Comparison of ENCODE assay signal across 8 mouse cellular contexts in genomic region chr13:59668501-59669093, GRCm38 (mm10). TPM values are rescaled to one million over a fixed set of nuclear protein-coding genes. Genes with fewer than 3 reads are reported as not detected.
A peak's percentile ranks its signal among the peaks of the same experiment; 100 is the strongest.
DNase-seq lines count a peak whose midpoint lies in the region; ATAC-seq and TF ChIP-seq lines count a peak whose summit lies in the region.

No protein-coding gene starts in this region.

- H3K9me3 ChIP-seq in hindbrain, embryonic 12.5 days (replicated peaks), result no peaks in the 10 kb centered on the region
- H3K9me3 ChIP-seq in hindbrain, embryonic 11.5 days (ENCODE audit: control insufficient read depth, low read length), result no peaks in the 10 kb centered on the region
- no peaks in the 10 kb centered on the region for H3K9me3 ChIP-seq in embryonic facial prominence, embryonic 10.5 days
- H3K9me3 ChIP-seq in intestine, embryonic 15.5 days, result no peaks in the 10 kb centered on the region
- H3K9me3 ChIP-seq in lung, embryonic 16.5 days (ENCODE audit: control insufficient read depth, low read length), result no peaks in the 10 kb centered on the region
- no peaks in the 10 kb centered on the region for H3K9me3 ChIP-seq in stomach, postnatal 0 days (ENCODE audit: control insufficient read depth, low read length)

- TF ChIP-seq EP300 in stomach, postnatal 0 days (optimal IDR thresholded peaks at IDR 0.05), result no peak

- H3K27me3 ChIP-seq in hindbrain, embryonic 12.5 days, result no peaks in the 10 kb centered on the region
- no peaks in the 10 kb centered on the region for H3K27me3 ChIP-seq in hindbrain, embryonic 11.5 days (ENCODE audit: control insufficient read depth, insufficient read depth, low read length)
- no peaks in the 10 kb centered on the region for H3K27me3 ChIP-seq in embryonic facial prominence, embryonic 10.5 days (replicated peaks; ENCODE audit: low read depth, poor library complexity, severe bottlenecking)
- H3K27me3 ChIP-seq in intestine, embryonic 15.5 days (replicated peaks), result no peaks in the 10 kb centered on the region
- H3K27me3 ChIP-seq in lung, embryonic 16.5 days (ENCODE audit: control insufficient read depth, insufficient read depth, low read depth, low read length), result no peaks in the 10 kb centered on the region
- no peaks in the 10 kb centered on the region for H3K27me3 ChIP-seq in stomach, postnatal 0 days (ENCODE audit: control insufficient read depth, insufficient read depth, low read length)

- 83% methylated on average over 11 of the region's 11 CpGs for WGBS in hindbrain, embryonic 12.5 days
- WGBS in hindbrain, embryonic 11.5 days, result 83% methylated on average over 11 of the region's 11 CpGs
- 80% methylated on average over 11 of the region's 11 CpGs for WGBS in embryonic facial prominence, embryonic 10.5 days
- 20% methylated on average over 11 of the region's 11 CpGs for WGBS in intestine, embryonic 15.5 days
- WGBS in lung, embryonic 16.5 days, result 17% methylated on average over 11 of the region's 11 CpGs
- WGBS in stomach, postnatal 0 days, result 33% methylated on average over 11 of the region's 11 CpGs

- no peak for ATAC-seq in hindbrain, embryonic 12.5 days (ENCODE audit: low FRiP score)
- no peak for ATAC-seq in hindbrain, embryonic 11.5 days (ENCODE audit: low FRiP score)
- ATAC-seq in intestine, embryonic 15.5 days, result peak; percentile 95
- peak; percentile 75 for ATAC-seq in lung, embryonic 16.5 days (ENCODE audit: low read depth)
- ATAC-seq in stomach, postnatal 0 days (ENCODE audit: low FRiP score, low TSS enrichment), result peak; percentile 94

- H3K36me3 ChIP-seq in hindbrain, embryonic 12.5 days, result peaks cover 21% of the 10 kb centered on the region
- H3K36me3 ChIP-seq in hindbrain, embryonic 11.5 days (ENCODE audit: control insufficient read depth, insufficient read depth, low read length), result 0 out of 2 replicates have a peak, but pooled peaks cover 4% of the 10 kb centered on the region
- H3K36me3 ChIP-seq in embryonic facial prominence, embryonic 10.5 days (replicated peaks), result peaks cover 61% of the 10 kb centered on the region
- no peaks in the 10 kb centered on the region for H3K36me3 ChIP-seq in intestine, embryonic 15.5 days
- 0 out of 2 replicates have a peak, but pooled peaks cover 3% of the 10 kb centered on the region for H3K36me3 ChIP-seq in lung, embryonic 16.5 days (ENCODE audit: control insufficient read depth, insufficient read depth, low read length)
- H3K36me3 ChIP-seq in stomach, postnatal 0 days (ENCODE audit: control insufficient read depth, insufficient read depth, low read length), result peaks cover 7% of the 10 kb centered on the region; the same call in 1 of the 2 replicates

- H3K27ac ChIP-seq in hindbrain, embryonic 12.5 days, result peak overlapping the region; percentile 7; the same call in 1 of the 2 replicates
- H3K27ac ChIP-seq in hindbrain, embryonic 11.5 days (ENCODE audit: low read depth, low read length), result no peak overlapping the region
- 0 out of 2 replicates have a peak overlapping the region, but pooled peaks have one; percentile 35 for H3K27ac ChIP-seq in embryonic facial prominence, embryonic 10.5 days (replicated peaks)
- peak overlapping the region; percentile 91 for H3K27ac ChIP-seq in intestine, embryonic 15.5 days
- peak overlapping the region; percentile 88 for H3K27ac ChIP-seq in lung, embryonic 16.5 days (ENCODE audit: low read length)
- H3K27ac ChIP-seq in stomach, postnatal 0 days (replicated peaks), result peak overlapping the region; percentile 86

- H3K4me1 ChIP-seq in hindbrain, embryonic 12.5 days, result peaks cover 25% of the 10 kb centered on the region
- H3K4me1 ChIP-seq in hindbrain, embryonic 11.5 days (replicated peaks; ENCODE audit: control insufficient read depth, insufficient read depth, low read length), result peaks cover 5% of the 10 kb centered on the region; the same call in 1 of the 2 replicates
- peaks cover 17% of the 10 kb centered on the region for H3K4me1 ChIP-seq in embryonic facial prominence, embryonic 10.5 days
- H3K4me1 ChIP-seq in intestine, embryonic 15.5 days (replicated peaks), result peaks cover 5% of the 10 kb centered on the region
- peaks cover 8% of the 10 kb centered on the region for H3K4me1 ChIP-seq in lung, embryonic 16.5 days (replicated peaks; ENCODE audit: control insufficient read depth, insufficient read depth, low read length)
- no peaks in the 10 kb centered on the region for H3K4me1 ChIP-seq in stomach, postnatal 0 days (replicated peaks; ENCODE audit: control insufficient read depth, insufficient read depth)

- no peak for TF ChIP-seq CTCF in stomach, postnatal 0 days (IDR thresholded peaks at IDR 0.05; ENCODE audit: low read depth)

- no peak for DNase-seq in hindbrain, embryonic 11.5 days (ENCODE audit: low spot score)
- no peak for DNase-seq in embryonic facial prominence, embryonic 10.5 days (ENCODE audit: low spot score)
- DNase-seq in stomach, postnatal 0 days (ENCODE audit: low spot score), result peak; percentile 86
- no peak for DNase-seq in cerebellum, postnatal 14 days
- no peak for DNase-seq in right cerebral cortex, adult 2 months (ENCODE audit: low spot score in 2 of 2)

- no peak overlapping the region for H3K9ac ChIP-seq in hindbrain, embryonic 12.5 days
- H3K9ac ChIP-seq in hindbrain, embryonic 11.5 days (ENCODE audit: low read depth, low read length), result no peak overlapping the region
- peak overlapping the region; percentile 10; the same call in 1 of the 2 replicates for H3K9ac ChIP-seq in intestine, embryonic 15.5 days
- H3K9ac ChIP-seq in lung, embryonic 16.5 days (ENCODE audit: low read length), result peak overlapping the region; percentile 43
- H3K9ac ChIP-seq in stomach, postnatal 0 days (ENCODE audit: low read length), result 0 out of 2 replicates have a peak overlapping the region, but pooled peaks have one; percentile 27

- no peak overlapping the region for H3K4me3 ChIP-seq in hindbrain, embryonic 12.5 days
- no peak overlapping the region for H3K4me3 ChIP-seq in hindbrain, embryonic 11.5 days (ENCODE audit: low read depth, low read length)
- no peak overlapping the region for H3K4me3 ChIP-seq in embryonic facial prominence, embryonic 10.5 days
- H3K4me3 ChIP-seq in intestine, embryonic 15.5 days (replicated peaks), result no peak overlapping the region
- no peak overlapping the region for H3K4me3 ChIP-seq in lung, embryonic 16.5 days (ENCODE audit: low read length)
- H3K4me3 ChIP-seq in stomach, postnatal 0 days (ENCODE audit: low read depth, low read length), result no peak overlapping the region

- H3K4me2 ChIP-seq in hindbrain, embryonic 12.5 days (replicated peaks), result no peak overlapping the region
- H3K4me2 ChIP-seq in hindbrain, embryonic 11.5 days (replicated peaks; ENCODE audit: low read depth, low read length), result no peak overlapping the region
- H3K4me2 ChIP-seq in intestine, embryonic 15.5 days (replicated peaks), result peak overlapping the region; percentile 43
- H3K4me2 ChIP-seq in lung, embryonic 16.5 days (ENCODE audit: low read depth, low read length), result 0 out of 2 replicates have a peak overlapping the region, but pooled peaks have one; percentile 27
- no peak overlapping the region for H3K4me2 ChIP-seq in stomach, postnatal 0 days (replicated peaks; ENCODE audit: low read depth)

RNA-seq across cellular contexts. Expression of gene Golm1, which starts 7.0 kb away (rescaled TPM):
- 91.3 and 93.3 TPM in 2 replicates for polyA plus RNA-seq in hindbrain, embryonic 12.5 days (2016; fragmentation: Nextera tagmentation; extraction: Ambion mirVana)
- polyA plus RNA-seq in hindbrain, embryonic 11.5 days (2014; fragmentation: Nextera tagmentation; extraction: Ambion mirVana), result 135 and 147 TPM in 2 replicates
- 99.3 and 115 TPM in 2 replicates for polyA plus RNA-seq in embryonic facial prominence, embryonic 10.5 days (2016; fragmentation: Nextera tagmentation; extraction: Ambion mirVana)
- 81.8 and 86.9 TPM in 2 replicates for polyA plus RNA-seq in intestine, embryonic 15.5 days (2015; fragmentation: Nextera tagmentation; extraction: Ambion mirVana)
- polyA plus RNA-seq in lung, embryonic 16.5 days (2015; fragmentation: Nextera tagmentation; extraction: Ambion mirVana), result 34.5 and 36.9 TPM in 2 replicates
- polyA plus RNA-seq in stomach, postnatal 0 days (2015; fragmentation: Nextera tagmentation; extraction: Ambion mirVana), result 54.3 and 54.6 TPM in 2 replicates

RNA-seq across cellular contexts. Expression of gene 4921517D22Rik, which starts 25.3 kb away (rescaled TPM):
- not detected in 2 replicates for polyA plus RNA-seq in hindbrain, embryonic 12.5 days (2016; fragmentation: Nextera tagmentation; extraction: Ambion mirVana)
- polyA plus RNA-seq in hindbrain, embryonic 11.5 days (2014; fragmentation: Nextera tagmentation; extraction: Ambion mirVana), result not detected in 2 replicates
- polyA plus RNA-seq in embryonic facial prominence, embryonic 10.5 days (2016; fragmentation: Nextera tagmentation; extraction: Ambion mirVana), result not detected in 2 replicates
- polyA plus RNA-seq in intestine, embryonic 15.5 days (2015; fragmentation: Nextera tagmentation; extraction: Ambion mirVana), result not detected in 2 replicates
- polyA plus RNA-seq in lung, embryonic 16.5 days (2015; fragmentation: Nextera tagmentation; extraction: Ambion mirVana), result not detected in 2 replicates
- not detected in 2 replicates for polyA plus RNA-seq in stomach, postnatal 0 days (2015; fragmentation: Nextera tagmentation; extraction: Ambion mirVana)

RNA-seq across cellular contexts. Expression of gene Spata31d1a, which starts 41.5 kb away (rescaled TPM):
- 0.04 TPM in 1 of 2 replicates, not detected in the other for polyA plus RNA-seq in hindbrain, embryonic 12.5 days (2016; fragmentation: Nextera tagmentation; extraction: Ambion mirVana)
- 0.03 TPM in 1 of 2 replicates, not detected in the other for polyA plus RNA-seq in hindbrain, embryonic 11.5 days (2014; fragmentation: Nextera tagmentation; extraction: Ambion mirVana)
- 0.02 and 0.14 TPM in 2 replicates for polyA plus RNA-seq in embryonic facial prominence, embryonic 10.5 days (2016; fragmentation: Nextera tagmentation; extraction: Ambion mirVana)
- 0.03 TPM in 1 of 2 replicates, not detected in the other for polyA plus RNA-seq in intestine, embryonic 15.5 days (2015; fragmentation: Nextera tagmentation; extraction: Ambion mirVana)
- polyA plus RNA-seq in lung, embryonic 16.5 days (2015; fragmentation: Nextera tagmentation; extraction: Ambion mirVana), result not detected in 2 replicates
- polyA plus RNA-seq in stomach, postnatal 0 days (2015; fragmentation: Nextera tagmentation; extraction: Ambion mirVana), result 0.02 TPM in 1 of 2 replicates, not detected in the other

RNA-seq across cellular contexts. Expression of gene Spata31d1b, which starts 43.5 kb away (rescaled TPM):
- not detected in 2 replicates for polyA plus RNA-seq in hindbrain, embryonic 12.5 days (2016; fragmentation: Nextera tagmentation; extraction: Ambion mirVana)
- polyA plus RNA-seq in hindbrain, embryonic 11.5 days (2014; fragmentation: Nextera tagmentation; extraction: Ambion mirVana), result not detected in 2 replicates
- not detected in 2 replicates for polyA plus RNA-seq in embryonic facial prominence, embryonic 10.5 days (2016; fragmentation: Nextera tagmentation; extraction: Ambion mirVana)
- polyA plus RNA-seq in intestine, embryonic 15.5 days (2015; fragmentation: Nextera tagmentation; extraction: Ambion mirVana), result not detected in 2 replicates
- not detected in 2 replicates for polyA plus RNA-seq in lung, embryonic 16.5 days (2015; fragmentation: Nextera tagmentation; extraction: Ambion mirVana)
- 0.02 TPM in 1 of 2 replicates, not detected in the other for polyA plus RNA-seq in stomach, postnatal 0 days (2015; fragmentation: Nextera tagmentation; extraction: Ambion mirVana)

Comparison
In these comparisons a context has a peak if more than half of its experiments do, and no peak if none do; other contexts are left out.
1. ATAC-seq: peak in intestine, embryonic 15.5 days (single experiment), lung, embryonic 16.5 days (single experiment) and stomach, postnatal 0 days (single experiment); none in hindbrain, embryonic 12.5 days (single experiment) and hindbrain, embryonic 11.5 days (single experiment).
2. H3K4me2 ChIP-seq: peak in intestine, embryonic 15.5 days (single experiment) and lung, embryonic 16.5 days (single experiment); none in hindbrain, embryonic 12.5 days (single experiment), hindbrain, embryonic 11.5 days (single experiment) and stomach, postnatal 0 days (single experiment).
3. H3K9ac ChIP-seq: peak in intestine, embryonic 15.5 days (single experiment), lung, embryonic 16.5 days (single experiment) and stomach, postnatal 0 days (single experiment); none in hindbrain, embryonic 12.5 days (single experiment) and hindbrain, embryonic 11.5 days (single experiment).